Mouse (Mus musculus) T-helper 17 cell (primary cell): ENCODE results near the gene Akr7a5.

Experiments
- in situ Hi-C, 2 experiments: fragments of 300-600 bp; cut with MboI, MseI; formaldehyde crosslinking; loops; 1 replicate in 1 of 2; 2 replicates in 1 of 2; pipeline ENCODE4 v1.15.1; 2025; ENCODE audit warnings: high pct_unique_total_duplicates in 2 of 2

Gene Akr7a5

GRCm38 (mm10) chr4:139351931-139352711 is 41.6 kb downstream of the Akr7a5 start, which contains the start of the genes Mrto4, Emc1 and Ubr4:
TSS of gene Mrto4 (minus strand) at chr4:139352576.
TSS of gene Emc1 (plus strand) at chr4:139352587.
TSS of gene Ubr4 (plus strand) at chr4:139352609.
- in situ Hi-C loops: no loop called here

- in situ Hi-C loops: no loop called here
Observed at GRCm38 (mm10) chr4:139352832-139353231, 42.3 kb downstream of the Akr7a5 start.

- in situ Hi-C loops: no loop called here
Observed at GRCm38 (mm10) chr4:139357211-139357610, 46.7 kb downstream of the Akr7a5 start.

GRCm38 (mm10) chr4:139360761-139361548 is 50.4 kb downstream of the Akr7a5 start:
- in situ Hi-C loops: no loop called here

- in situ Hi-C loops: no loop called here
Observed at GRCm38 (mm10) chr4:139367336-139367735, 56.8 kb downstream of the Akr7a5 start.
